Mouse (Mus musculus) intestine, embryonic 15.5 days (tissue): Measurements from ENCODE around the gene Zfp605. TPM values are rescaled to one million over a fixed set of nuclear protein-coding genes. Genes with fewer than 3 reads are reported as not detected.
"Not testable (repeated sequence)": the region's sequence is repeated elsewhere in the genome, so short reads cannot be mapped to it uniquely, and the experiment has no call there.

Experiments used
- ATAC-seq: fragments of 200-750 bp; cut with Nextera tagmentation; 2 replicates; pipeline ENCODE4 v1.8.0; 2017; ENCODE audit warnings: moderate TSS enrichment, moderate library complexity
- H3K27ac ChIP-seq: fragments of 300-500 bp; sonication (generic); 2 replicates; pipeline ENCODE4 v1.5.1; 2015; ENCODE audit warnings: mild to moderate bottlenecking, inconsistent platforms
- H3K27me3 ChIP-seq: fragments of 300-500 bp; sonication (generic); replicated peaks from 2 replicates; pipeline ENCODE4 v1.6.1; 2015; ENCODE audit warnings: inconsistent platforms
- H3K36me3 ChIP-seq: fragments of 300-500 bp; sonication (generic); 2 replicates; pipeline ENCODE4 v1.6.1; 2015; ENCODE audit warnings: inconsistent platforms
- H3K4me1 ChIP-seq: fragments of 300-500 bp; sonication (generic); replicated peaks from 2 replicates; pipeline ENCODE4 v1.6.1; 2015; ENCODE audit warnings: inconsistent platforms
- H3K4me2 ChIP-seq: fragments of 300-500 bp; sonication (generic); replicated peaks from 2 replicates; pipeline ENCODE4 v1.6.1; 2015; ENCODE audit warnings: mild to moderate bottlenecking, inconsistent platforms
- H3K4me3 ChIP-seq: fragments of 300-500 bp; sonication (generic); replicated peaks from 2 replicates; pipeline ENCODE4 v1.5.1; 2015; ENCODE audit warnings: inconsistent platforms
- H3K9ac ChIP-seq: fragments of 300-500 bp; sonication (generic); 2 replicates; pipeline ENCODE4 v1.6.1; 2015; ENCODE audit warnings: inconsistent platforms
- H3K9me3 ChIP-seq: fragments of 300-500 bp; sonication (generic); 2 replicates; pipeline ENCODE4 v1.6.1; 2016; ENCODE audit warnings: inconsistent platforms
- WGBS: fragments of 180-500 bp; shearing (Covaris S2); methylation state at CpG from one replicate; pipeline ENCODE4 v1.1.7; 2015; 5-methylcytosine and 5-hydroxymethylcytosine counted together
- polyA plus RNA-seq: library from polyadenylated mRNA; unstranded; fragments of >200 nt; fragmentation: Nextera tagmentation; extraction: Ambion mirVana; gene quantifications from 2 replicates; pipeline ENCODE4 v1.2.1, GENCODE M21; 2015

The Zfp605 gene
- polyA plus RNA-seq, 1 experiment from 2014 or later, result 3.9 TPM

- Histone ChIP-seq H3K27me3 (0 out of 2 replicates have a peak, but pooled peaks cover 5% of the 10 kb centered on the region), H3K4me1 (peaks cover 23% of the 10 kb centered on the region), H3K4me2 (peak overlapping the region; percentile 86), H3K27ac (no peak overlapping the region), H3K36me3 (peaks cover 36% of the 10 kb centered on the region), H3K4me3 (peak overlapping the region; percentile 34), H3K9ac (no peak overlapping the region), H3K9me3 (no peaks in the 10 kb centered on the region)
- 15% methylated on average over 34 of the region's 34 CpGs for WGBS
- peak; percentile 34 for ATAC-seq
Observed at GRCm38 (mm10) chr5:110101716-110102347, 8.1 kb upstream of the Zfp605 start.

DNA sequence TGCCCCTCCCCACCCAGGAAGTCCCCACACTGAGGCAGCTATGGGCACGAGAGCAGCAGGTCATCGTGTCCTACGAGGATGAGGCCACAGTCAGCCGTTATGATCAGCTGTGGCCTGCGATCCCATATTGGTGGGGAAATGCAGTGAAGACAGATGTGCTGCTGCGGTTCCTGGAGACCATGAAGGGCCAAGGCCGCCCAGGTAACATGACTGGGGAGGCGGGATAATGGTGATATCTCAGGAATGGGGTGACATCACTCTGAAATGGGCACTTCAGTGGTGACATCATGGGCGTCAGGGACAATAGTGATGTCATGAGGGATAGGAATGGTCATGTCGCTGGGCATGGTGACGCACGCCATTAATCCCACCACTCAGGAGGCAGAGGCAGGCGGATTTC is 7.5 kb upstream of the Zfp605 start:
- no peak overlapping the region for H3K4me2 ChIP-seq
- H3K9ac ChIP-seq, result no peak overlapping the region
- 91% methylated on average over 13 of the region's 13 CpGs for WGBS
- H3K27me3 ChIP-seq, result 0 out of 2 replicates have a peak, but pooled peaks cover 5% of the 10 kb centered on the region
- H3K9me3 ChIP-seq, result no peaks in the 10 kb centered on the region
- H3K36me3 ChIP-seq, result peaks cover 36% of the 10 kb centered on the region
- peaks cover 25% of the 10 kb centered on the region for H3K4me1 ChIP-seq
- no peak overlapping the region for H3K27ac ChIP-seq
- H3K4me3 ChIP-seq, result no peak overlapping the region
- ATAC-seq, result no peak

DNA sequence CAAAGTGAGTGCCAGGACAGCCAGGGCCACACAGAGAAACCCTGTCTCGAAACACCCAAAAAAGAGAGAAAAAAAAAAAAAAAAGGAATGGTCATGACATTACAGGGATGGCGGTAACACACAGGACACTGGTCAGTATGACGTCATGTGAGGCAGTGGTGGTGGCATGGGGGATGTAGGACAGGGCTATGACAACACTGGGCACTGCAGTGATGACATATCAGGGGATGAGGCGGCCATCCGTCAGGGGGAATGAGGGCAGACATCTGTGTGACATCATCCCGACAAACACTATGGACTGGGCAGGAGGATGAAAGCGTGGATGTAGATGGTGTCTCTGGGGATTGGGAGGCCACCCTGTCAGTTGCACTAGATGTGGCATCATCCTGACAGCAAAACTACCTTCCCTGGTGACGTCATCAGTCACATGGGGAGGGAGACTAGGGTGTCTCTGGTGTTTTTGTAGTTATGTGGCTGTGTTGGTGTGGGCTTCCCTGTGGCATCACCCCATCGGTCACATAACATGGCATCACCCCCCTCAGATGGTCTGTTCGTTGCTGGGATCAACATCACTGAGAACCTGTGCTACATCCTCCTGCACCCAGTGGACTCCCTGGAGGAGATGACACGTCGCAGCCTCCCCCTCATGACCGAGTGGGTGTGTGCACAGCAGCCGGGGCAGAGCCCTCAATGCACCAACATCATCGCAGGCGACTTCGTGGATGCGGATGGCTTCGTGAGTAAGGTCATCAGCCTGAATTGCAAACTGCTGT is 6.9 kb upstream of the Zfp605 start:
- Histone ChIP-seq H3K4me2 (no peak overlapping the region), H3K36me3 (peaks cover 36% of the 10 kb centered on the region), H3K9me3 (no peaks in the 10 kb centered on the region), H3K4me3 (no peak overlapping the region), H3K27me3 (0 out of 2 replicates have a peak, but pooled peaks cover 5% of the 10 kb centered on the region), H3K9ac (no peak overlapping the region), H3K27ac (no peak overlapping the region), H3K4me1 (peaks cover 25% of the 10 kb centered on the region)
- ATAC-seq, result no peak
- WGBS, result 96% methylated on average over 19 of the region's 19 CpGs

- no peak overlapping the region for H3K9ac ChIP-seq
Observed at GRCm38 (mm10) chr5:110103901-110104615, 5.8 kb upstream of the Zfp605 start.

DNA sequence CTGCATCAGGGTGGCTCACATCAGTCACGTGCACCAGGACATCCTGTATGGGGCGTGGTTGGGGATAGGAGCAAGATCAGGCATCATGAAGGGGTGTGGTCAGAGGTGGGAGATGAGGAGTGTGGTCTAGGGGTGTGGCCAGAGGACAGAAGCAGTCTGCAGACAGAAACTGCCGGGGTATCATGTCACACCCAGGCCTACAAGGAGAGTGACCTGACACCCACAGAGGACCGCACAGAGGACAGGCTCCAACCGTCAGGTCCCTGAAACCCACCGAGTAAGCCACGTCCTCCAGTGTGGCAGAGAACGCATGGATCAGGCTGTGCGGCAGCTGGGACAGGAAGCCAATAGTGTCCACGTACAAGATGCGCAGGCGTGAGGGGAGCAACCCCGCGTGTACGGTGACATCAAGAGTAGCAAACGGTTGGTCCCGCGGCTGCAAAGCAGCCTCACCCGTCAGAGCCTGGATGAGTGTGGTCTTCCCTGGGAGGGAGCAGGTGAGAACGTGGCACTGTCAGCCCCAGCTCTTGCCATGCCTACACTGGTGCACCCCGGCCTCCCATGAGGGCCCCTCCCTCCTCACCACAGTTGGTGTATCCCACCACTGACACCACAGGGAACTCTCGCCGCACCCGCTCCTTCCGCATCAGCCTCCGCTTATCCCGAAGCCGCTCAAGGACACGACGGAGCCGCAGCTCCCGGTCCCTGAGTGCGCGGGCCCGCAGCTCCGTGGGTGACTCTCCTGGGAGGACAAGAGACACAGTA is 5.1 kb upstream of the Zfp605 start:
- H3K9ac ChIP-seq, result no peak overlapping the region
- no peak overlapping the region for H3K4me3 ChIP-seq
- ATAC-seq, result no peak
- H3K36me3 ChIP-seq, result peaks cover 36% of the 10 kb centered on the region
- peaks cover 25% of the 10 kb centered on the region for H3K4me1 ChIP-seq
- no peak overlapping the region for H3K27ac ChIP-seq
- 94% methylated on average over 36 of the region's 36 CpGs for WGBS
- no peaks in the 10 kb centered on the region for H3K9me3 ChIP-seq
- no peak overlapping the region for H3K4me2 ChIP-seq
- 0 out of 2 replicates have a peak, but pooled peaks cover 5% of the 10 kb centered on the region for H3K27me3 ChIP-seq

More at GRCm38 (mm10) chr5:110103901-110104615, 5.8 kb upstream of the Zfp605 start:
- Histone ChIP-seq H3K4me1 (peaks cover 25% of the 10 kb centered on the region), H3K9me3 (no peaks in the 10 kb centered on the region), H3K36me3 (peaks cover 36% of the 10 kb centered on the region), H3K27ac (no peak overlapping the region), H3K4me3 (no peak overlapping the region), H3K4me2 (no peak overlapping the region), H3K27me3 (0 out of 2 replicates have a peak, but pooled peaks cover 5% of the 10 kb centered on the region)
- 93% methylated on average over 27 of the region's 27 CpGs for WGBS
- ATAC-seq, result no peak

DNA sequence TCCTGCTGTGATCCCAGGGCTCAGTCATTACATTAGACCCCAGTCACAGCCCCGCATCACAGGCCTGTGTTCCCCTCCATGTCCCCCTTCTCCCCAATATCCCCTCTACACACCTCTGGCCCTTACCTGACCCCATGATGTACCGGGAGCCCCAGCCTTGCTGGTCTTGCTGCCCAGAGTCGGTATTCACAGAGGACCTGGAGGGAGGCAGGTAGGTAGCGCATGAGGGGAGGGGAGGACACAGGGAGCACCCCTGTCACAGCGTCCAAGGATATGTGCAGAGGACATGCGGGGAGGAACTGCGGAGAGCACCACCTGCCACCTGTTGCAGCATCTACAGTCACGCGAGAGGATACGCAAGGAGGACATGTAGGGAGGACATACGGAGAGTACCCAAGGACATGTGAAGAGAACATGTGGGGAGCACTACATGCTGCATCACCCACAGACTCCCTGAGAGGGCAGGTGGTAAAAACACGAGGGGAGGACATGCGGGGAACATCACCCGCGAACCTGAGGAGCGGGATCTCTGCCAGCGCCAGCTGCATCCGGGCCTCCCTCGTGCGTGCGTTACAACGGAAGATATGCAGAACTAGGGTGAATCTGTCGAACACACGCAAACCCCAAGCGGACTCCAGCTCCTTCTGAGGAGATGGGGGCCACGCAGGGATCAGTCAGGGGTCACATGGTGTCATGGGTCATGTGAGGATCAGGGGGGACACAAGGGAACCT is 3.6 kb upstream of the Zfp605 start:
- no peaks in the 10 kb centered on the region for H3K9me3 ChIP-seq
- peak overlapping the region; percentile 79 for H3K4me3 ChIP-seq
- peaks cover 20% of the 10 kb centered on the region for H3K4me1 ChIP-seq
- peaks cover 36% of the 10 kb centered on the region for H3K36me3 ChIP-seq
- WGBS, result 94% methylated on average over 26 of the region's 26 CpGs
- ATAC-seq, result no peak
- no peak overlapping the region for H3K27ac ChIP-seq
- H3K4me2 ChIP-seq, result peak overlapping the region; percentile 90
- peak overlapping the region; percentile 85; the same call in 1 of the 2 replicates for H3K9ac ChIP-seq
- H3K27me3 ChIP-seq, result 0 out of 2 replicates have a peak, but pooled peaks cover under 1% of the 10 kb centered on the region

- Histone ChIP-seq H3K4me3 (peak overlapping the region; percentile 79), H3K36me3 (peaks cover 36% of the 10 kb centered on the region), H3K4me1 (peaks cover 13% of the 10 kb centered on the region), H3K9me3 (no peaks in the 10 kb centered on the region), H3K27ac (peak overlapping the region; percentile 99), H3K27me3 (no peaks in the 10 kb centered on the region), H3K4me2 (peak overlapping the region; percentile 90), H3K9ac (peak overlapping the region; percentile 85)
- 15% methylated on average over 41 of the region's 41 CpGs for WGBS
- ATAC-seq, result no peak; the same call in 1 of the 2 replicates
Observed at GRCm38 (mm10) chr5:110106901-110107564, 2.9 kb upstream of the Zfp605 start.

DNA sequence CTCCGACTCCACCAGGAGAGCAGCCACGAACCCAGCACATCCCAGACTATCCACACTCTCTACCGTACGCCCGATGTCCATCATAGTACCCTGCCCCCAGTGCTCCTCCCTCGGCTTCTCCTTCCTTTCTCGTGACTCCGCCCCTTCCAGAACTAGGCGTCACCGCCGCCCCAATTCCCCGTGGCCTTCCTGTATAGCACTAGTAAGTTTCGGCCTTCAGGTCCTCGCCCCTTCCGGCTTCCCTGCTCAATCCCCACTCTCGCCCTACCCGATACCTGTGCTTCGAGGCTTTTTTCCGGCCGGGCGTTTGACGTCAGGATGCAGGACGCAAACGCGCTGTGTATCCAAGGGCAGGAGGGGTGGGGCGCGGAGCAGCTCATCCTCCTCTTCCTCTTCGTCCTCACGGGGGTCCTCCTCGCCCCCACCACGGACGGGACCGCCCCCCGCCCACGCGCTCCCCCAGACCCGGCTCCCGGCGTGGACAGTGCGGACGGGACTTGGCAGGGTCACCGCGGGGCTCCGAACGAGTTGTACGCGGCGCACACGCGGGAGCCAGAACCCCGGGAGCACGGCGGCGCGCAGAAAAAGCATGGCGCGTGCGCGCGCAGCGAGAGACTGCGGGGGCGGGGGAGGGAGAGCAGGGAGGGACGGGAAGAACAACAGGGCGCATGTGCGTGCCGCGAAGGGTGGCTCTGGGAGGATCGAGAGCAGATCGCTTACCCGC is 2.1 kb upstream of the Zfp605 start, which contains the start of gene Gtpbp6:
TSS of gene Gtpbp6 (minus strand) at position 617 of the 724 bp plus-strand sequence.
- peak within 1 kb of the TSS; percentile 99 for H3K27ac ChIP-seq
- no peaks in the 10 kb centered on the region for H3K9me3 ChIP-seq
- ATAC-seq, result peak; percentile 91
- no peaks in the 10 kb centered on the region for H3K27me3 ChIP-seq
- H3K36me3 ChIP-seq, result peaks cover 36% of the 10 kb centered on the region
- H3K4me3 ChIP-seq, result peak within 1 kb of the TSS; percentile 79
- H3K4me1 ChIP-seq, result peaks cover 13% of the 10 kb centered on the region
- WGBS, result under 1% methylated on average over 71 of the region's 71 CpGs
- H3K9ac ChIP-seq, result peak within 1 kb of the TSS; percentile 85
- H3K4me2 ChIP-seq, result peak within 1 kb of the TSS; percentile 90

DNA sequence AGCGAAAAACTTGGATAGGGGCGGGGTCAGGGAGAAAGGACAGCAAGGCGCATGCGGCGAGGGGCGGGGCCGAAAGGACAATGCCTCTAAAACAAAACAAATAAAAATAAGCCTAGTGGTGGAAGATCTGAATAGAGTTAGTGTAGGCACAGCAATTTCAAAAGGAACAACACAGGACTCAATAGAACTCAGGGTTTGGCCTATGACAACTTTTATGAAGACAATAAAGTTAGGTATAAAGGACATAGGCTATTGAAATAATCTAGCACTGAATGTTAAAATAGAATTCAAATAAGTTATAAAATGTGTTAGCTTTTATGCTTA is 1.6 kb upstream of the Zfp605 start:
- H3K4me3 ChIP-seq, result peak overlapping the region; percentile 79
- no peak for ATAC-seq
- H3K9me3 ChIP-seq, result no peaks in the 10 kb centered on the region
- no peak overlapping the region for H3K9ac ChIP-seq
- H3K4me2 ChIP-seq, result peak overlapping the region; percentile 90
- WGBS, result under 1% methylated on average over 7 of the region's 7 CpGs
- H3K36me3 ChIP-seq, result peaks cover 31% of the 10 kb centered on the region
- H3K4me1 ChIP-seq, result peaks cover 13% of the 10 kb centered on the region
- peak overlapping the region; percentile 99 for H3K27ac ChIP-seq
- H3K27me3 ChIP-seq, result no peaks in the 10 kb centered on the region

GRCm38 (mm10) chr5:110122380-110122779 is 12.5 kb downstream of the Zfp605 start:
- not testable (repeated sequence) for H3K27ac ChIP-seq, H3K4me2 ChIP-seq, H3K4me1 ChIP-seq, H3K36me3 ChIP-seq, H3K4me3 ChIP-seq, H3K9ac ChIP-seq, H3K9me3 ChIP-seq, H3K27me3 ChIP-seq, ATAC-seq
- WGBS, result 83% methylated on average over 3 of the region's 3 CpGs
